Mouse (Mus musculus): ENCODE results near the gene Cfd. TPM values are rescaled to one million over a fixed set of nuclear protein-coding genes. Genes with fewer than 3 reads are reported as not detected.

Cfd gene
- polyA plus RNA-seq, 1 experiment from 2014 or later = not detected

DNA sequence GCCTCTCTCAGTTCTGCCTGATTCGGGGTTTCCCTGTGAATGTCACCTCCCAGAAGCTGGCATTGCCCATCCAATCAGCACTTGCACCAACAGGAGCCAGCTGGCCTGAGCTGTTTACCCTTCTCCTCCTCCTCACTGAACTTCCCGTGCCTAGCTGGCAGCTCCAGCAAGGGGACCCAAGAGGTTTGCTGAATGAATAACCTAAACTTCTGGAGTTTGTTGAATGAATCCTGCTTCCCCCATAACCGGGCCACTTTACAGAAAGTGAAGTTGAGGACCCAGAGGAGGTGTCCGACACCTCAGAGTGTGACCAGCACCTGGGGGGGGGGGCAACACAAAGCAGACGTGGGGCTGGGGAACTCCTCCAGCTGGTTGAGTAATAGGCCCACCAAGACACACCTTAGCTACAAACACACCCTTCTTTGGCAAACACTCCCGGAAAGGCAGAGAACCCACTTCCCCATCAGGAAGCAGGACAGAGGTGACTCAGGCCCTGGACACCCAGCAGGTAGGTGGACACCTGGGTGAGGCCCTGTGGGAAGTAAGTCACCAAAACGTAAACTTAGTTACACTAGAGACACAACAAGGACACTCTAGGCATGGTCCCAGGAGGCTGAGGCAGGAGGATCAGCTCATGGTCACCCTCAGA, 24.4 kb downstream of the Cfd start:
- Histone ChIP-seq H3K27me3 (peaks cover 27% of the 10 kb centered on the region), H3K27ac (no peak overlapping the region), H3K4me2 (peak overlapping the region; percentile 81; the same call in 1 of the 2 replicates), H3K9ac (no peak overlapping the region), H3K4me3 (peak overlapping the region; percentile 75; the same call in 1 of the 2 replicates), H3K4me1 (peaks cover 46% of the 10 kb centered on the region), H3K36me3 (peaks cover 22% of the 10 kb centered on the region), H3K9me3 (no peaks in the 10 kb centered on the region)
- ATAC-seq (ENCODE audit: borderline replicate concordance, extremely low read depth, low FRiP score, low TSS enrichment) = no peak
- WGBS = 53% methylated on average over 7 of the region's 7 CpGs

DNA sequence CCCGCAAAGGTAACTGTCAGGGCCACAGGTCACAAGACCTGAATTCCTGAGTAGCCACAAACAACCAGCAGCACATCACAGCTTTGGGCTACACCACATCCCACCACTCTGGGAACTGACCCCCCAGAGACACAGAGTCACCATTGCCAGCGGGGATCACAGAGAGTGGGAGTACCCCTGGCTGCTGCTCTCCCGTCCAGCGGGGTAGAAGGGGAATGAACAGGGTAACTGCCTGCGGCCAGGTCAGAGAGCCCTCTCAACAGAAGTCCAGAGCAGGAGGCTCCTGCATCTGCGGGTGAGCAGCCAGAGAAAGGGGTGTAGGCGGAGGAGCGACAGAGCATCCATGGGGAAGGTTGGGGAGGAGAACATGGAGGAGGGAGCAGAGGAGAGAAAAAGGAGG, 25.4 kb downstream of the Cfd start:
- peaks cover 16% of the 10 kb centered on the region for H3K36me3 ChIP-seq
- H3K27ac ChIP-seq = 0 out of 2 replicates have a peak overlapping the region, but pooled peaks have one; percentile 18
- peaks cover 56% of the 10 kb centered on the region for H3K4me1 ChIP-seq
- ATAC-seq (ENCODE audit: borderline replicate concordance, extremely low read depth, low FRiP score, low TSS enrichment) = no peak
- H3K27me3 ChIP-seq = peaks cover 37% of the 10 kb centered on the region
- peak overlapping the region; percentile 81 for H3K4me2 ChIP-seq
- H3K4me3 ChIP-seq = peak overlapping the region; percentile 75
- WGBS = 5% methylated on average over 8 of the region's 8 CpGs
- no peaks in the 10 kb centered on the region for H3K9me3 ChIP-seq
- peak overlapping the region; percentile 98 for H3K9ac ChIP-seq

DNA sequence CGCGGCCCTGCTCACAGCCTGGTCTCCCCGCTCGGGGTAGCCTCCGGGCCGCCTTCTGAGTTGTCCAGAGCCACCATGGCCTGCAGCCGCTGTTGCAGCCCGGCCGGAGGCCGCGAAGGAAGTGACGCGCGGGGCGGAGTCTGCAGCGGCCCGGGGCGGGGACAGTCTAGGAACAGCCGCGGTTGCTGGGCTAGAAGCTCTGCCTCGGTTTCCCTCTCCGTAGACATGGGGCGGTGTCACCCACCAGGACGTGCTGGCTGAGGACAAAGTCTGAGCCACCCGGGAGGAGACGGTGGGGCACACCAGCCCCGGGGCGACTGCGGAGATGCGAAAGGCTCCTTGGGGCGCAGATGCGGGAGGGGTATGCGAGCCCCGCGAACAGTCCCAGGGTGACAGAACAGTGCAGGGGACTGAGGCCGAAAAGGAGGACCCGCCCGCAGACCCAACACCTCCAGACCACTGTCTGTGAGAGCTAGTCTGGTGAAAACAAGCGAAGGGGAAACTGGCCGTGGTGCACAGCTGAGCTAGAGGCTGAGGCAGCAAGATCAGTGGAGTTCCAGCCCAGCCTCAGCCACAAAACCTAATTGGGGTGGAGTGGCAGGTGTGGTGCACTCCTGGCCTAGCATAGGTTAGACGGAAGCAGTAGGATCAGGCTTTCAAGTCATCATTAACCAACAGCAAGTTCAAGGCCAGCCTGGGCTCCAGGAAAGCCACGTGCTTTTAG, 26.3 kb downstream of the Cfd start, which contains the start of gene Kiss1r:
TSS of gene Kiss1r (plus strand) at position 164 of the 724 bp plus-strand sequence.
- peak within 1 kb of the TSS; percentile 75 for H3K4me3 ChIP-seq
- H3K4me1 ChIP-seq = peaks cover 63% of the 10 kb centered on the region
- WGBS = 2% methylated on average over 41 of the region's 42 CpGs
- H3K27ac ChIP-seq = peak within 1 kb of the TSS; percentile 73
- peaks cover 46% of the 10 kb centered on the region for H3K27me3 ChIP-seq
- peak; percentile 79 for ATAC-seq (ENCODE audit: borderline replicate concordance, extremely low read depth, low FRiP score, low TSS enrichment)
- no peaks in the 10 kb centered on the region for H3K9me3 ChIP-seq
- peaks cover 8% of the 10 kb centered on the region; the same call in 1 of the 2 replicates for H3K36me3 ChIP-seq
- H3K4me2 ChIP-seq = peak within 1 kb of the TSS; percentile 81
- peak within 1 kb of the TSS; percentile 98 for H3K9ac ChIP-seq

DNA sequence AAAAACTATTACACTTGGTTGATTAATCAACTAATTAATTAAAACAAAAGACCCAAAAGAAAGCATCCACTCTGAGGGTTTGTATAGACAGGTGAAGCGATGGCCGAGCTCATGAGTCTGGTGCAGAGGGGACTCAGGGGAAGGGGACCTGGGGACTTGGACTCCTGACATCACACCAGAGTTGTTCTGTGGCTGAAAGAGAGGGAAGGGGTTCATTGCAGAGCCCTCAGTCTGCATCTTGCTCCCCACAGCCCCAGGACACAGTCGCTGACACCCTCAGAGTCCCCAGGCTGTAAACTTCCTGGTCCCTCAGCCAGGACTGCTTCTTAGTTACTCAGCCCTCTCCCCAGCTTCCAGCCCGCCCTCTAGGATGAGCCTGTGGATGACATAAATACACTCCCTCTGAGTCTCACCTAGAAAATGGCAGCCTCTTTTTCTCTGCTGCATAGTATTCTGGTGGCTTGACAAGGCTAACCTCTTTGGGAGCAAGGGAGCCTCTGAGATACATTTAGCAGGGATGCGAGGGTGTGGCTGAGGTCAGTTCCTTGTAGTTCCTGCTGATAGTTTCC, 27.0 kb downstream of the Cfd start:
- peak overlapping the region; percentile 81 for H3K4me2 ChIP-seq
- no peak for ATAC-seq (ENCODE audit: borderline replicate concordance, extremely low read depth, low FRiP score, low TSS enrichment)
- no peak overlapping the region for H3K9ac ChIP-seq
- H3K4me3 ChIP-seq = no peak overlapping the region
- 67% methylated on average over 5 of the region's 5 CpGs for WGBS
- no peaks in the 10 kb centered on the region for H3K9me3 ChIP-seq
- H3K27me3 ChIP-seq = peaks cover 52% of the 10 kb centered on the region
- H3K4me1 ChIP-seq = peaks cover 63% of the 10 kb centered on the region
- no peak overlapping the region for H3K27ac ChIP-seq
- 0 out of 2 replicates have a peak, but pooled peaks cover 1% of the 10 kb centered on the region for H3K36me3 ChIP-seq

DNA sequence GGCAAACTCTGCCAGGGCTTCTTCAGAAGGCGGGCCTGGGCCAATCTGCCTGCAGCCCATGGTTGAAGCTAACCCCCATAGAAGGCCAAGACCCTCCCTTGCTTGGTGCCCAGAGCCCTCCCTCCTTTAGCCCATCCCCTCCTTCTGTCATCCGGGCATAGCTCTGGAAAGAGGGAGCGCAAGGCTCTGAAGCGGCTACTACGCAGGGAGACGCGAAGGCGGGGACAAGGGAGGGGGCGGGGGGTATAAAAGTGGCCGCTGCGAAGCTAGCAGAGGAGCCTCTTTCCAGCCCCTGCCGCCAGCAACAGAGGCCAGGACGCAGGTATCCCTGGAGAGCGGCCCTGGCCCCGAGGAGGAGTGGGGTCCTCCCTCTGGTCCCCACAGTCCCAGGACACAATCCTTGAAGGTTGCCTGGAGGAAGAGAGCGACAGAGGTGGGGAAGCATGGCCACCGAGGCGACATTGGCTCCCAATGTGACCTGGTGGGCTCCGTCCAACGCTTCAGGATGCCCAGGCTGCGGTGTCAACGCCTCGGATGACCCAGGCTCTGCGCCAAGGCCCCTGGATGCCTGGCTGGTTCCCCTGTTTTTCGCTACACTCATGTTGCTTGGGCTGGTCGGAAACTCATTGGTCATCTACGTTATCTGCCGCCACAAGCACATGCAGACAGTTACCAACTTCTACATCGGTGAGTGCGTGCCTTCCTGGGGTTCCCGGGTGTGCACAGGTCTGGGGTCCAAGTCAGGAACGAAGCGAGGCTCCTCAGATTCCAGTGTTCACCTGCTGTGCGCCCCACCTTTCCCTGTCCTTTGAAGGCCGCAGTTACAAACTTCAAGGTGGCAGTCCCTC, 27.8 kb downstream of the Cfd start:
- Histone ChIP-seq H3K27me3 (peaks cover 61% of the 10 kb centered on the region), H3K4me1 (peaks cover 63% of the 10 kb centered on the region), H3K4me3 (peak overlapping the region; percentile 24), H3K27ac (no peak overlapping the region), H3K9me3 (no peaks in the 10 kb centered on the region), H3K36me3 (no peaks in the 10 kb centered on the region), H3K4me2 (peak overlapping the region; percentile 47), H3K9ac (0 out of 2 replicates have a peak overlapping the region, but pooled peaks have one; percentile 7)
- 7% methylated on average over 35 of the region's 35 CpGs for WGBS
- no peak for ATAC-seq (ENCODE audit: borderline replicate concordance, extremely low read depth, low FRiP score, low TSS enrichment)

DNA sequence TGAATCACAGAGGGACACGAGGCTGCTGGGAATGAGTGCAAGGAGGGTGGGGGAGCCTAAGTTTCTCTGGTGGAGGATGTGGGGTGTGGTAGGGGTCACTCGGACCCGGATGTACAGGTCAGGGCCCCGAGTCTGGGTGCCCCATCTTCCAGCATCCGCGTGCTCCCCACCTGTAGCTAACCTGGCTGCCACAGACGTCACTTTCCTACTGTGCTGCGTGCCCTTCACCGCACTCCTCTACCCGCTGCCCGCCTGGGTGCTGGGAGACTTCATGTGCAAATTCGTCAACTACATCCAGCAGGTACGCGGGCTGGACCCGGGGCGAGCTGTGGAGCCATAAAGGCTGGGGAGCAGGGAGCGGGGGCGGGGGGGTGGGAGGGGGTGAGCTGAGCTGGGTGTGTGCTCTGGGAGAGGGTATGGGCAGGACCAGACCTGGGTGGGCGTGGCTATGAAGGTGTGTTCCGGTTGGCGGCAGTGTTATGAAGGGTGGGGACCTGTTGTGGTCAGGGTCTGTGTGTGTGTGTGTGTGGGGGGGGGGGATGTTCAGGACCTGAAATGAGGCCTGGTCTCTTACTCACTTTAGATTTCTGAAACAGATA, 28.7 kb downstream of the Cfd start:
- WGBS = 5% methylated on average over 21 of the region's 21 CpGs
- Histone ChIP-seq H3K27ac (no peak overlapping the region), H3K4me2 (peak overlapping the region; percentile 47), H3K27me3 (peaks cover 62% of the 10 kb centered on the region), H3K9me3 (no peaks in the 10 kb centered on the region), H3K4me3 (peak overlapping the region; percentile 19), H3K9ac (no peak overlapping the region), H3K36me3 (no peaks in the 10 kb centered on the region), H3K4me1 (peaks cover 57% of the 10 kb centered on the region)
- 0 out of 2 replicates have a peak, but pooled peaks have one; percentile 9 for ATAC-seq (ENCODE audit: borderline replicate concordance, extremely low read depth, low FRiP score, low TSS enrichment)

DNA sequence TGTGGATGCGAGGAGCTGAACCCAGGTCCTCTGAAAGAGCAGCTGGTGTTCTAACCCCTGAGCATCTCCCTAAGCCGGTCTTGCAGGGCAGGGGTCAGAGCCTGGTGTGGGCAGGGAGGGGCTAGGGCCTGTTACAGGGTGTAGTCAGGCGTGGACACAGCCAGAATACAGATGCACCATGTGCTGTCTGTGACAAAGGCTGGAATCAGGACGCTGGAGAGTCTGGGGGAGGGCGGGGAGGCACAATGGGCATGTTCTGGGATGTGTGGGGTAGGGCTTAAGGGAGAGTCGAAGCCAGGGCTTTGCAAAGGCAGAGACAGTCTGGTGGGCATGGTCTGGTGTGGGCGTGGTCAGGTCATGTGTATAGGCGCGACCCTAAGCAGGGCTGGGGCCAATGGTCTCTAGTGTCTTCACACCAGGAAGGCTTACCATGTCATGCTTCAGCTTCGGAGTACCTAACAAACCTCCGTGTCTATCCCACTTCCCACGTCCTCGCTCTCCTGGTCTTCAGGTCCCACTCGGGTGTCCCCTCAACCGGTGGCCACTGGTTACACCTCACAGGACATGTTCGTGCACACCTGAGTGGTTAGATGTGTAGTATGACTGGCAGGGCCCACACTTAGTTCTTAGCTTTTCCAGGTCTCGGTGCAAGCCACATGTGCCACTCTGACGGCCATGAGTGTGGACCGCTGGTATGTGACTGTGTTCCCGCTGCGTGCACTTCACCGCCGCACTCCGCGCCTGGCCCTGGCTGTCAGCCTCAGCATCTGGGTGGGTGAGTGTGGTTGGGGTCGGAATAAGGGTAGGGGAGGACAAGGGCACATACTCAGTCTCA, 29.6 kb downstream of the Cfd start:
- H3K27me3 ChIP-seq = peaks cover 62% of the 10 kb centered on the region
- no peak overlapping the region for H3K9ac ChIP-seq
- no peak overlapping the region for H3K27ac ChIP-seq
- WGBS = 20% methylated on average over 26 of the region's 26 CpGs
- peaks cover 48% of the 10 kb centered on the region for H3K4me1 ChIP-seq
- no peaks in the 10 kb centered on the region for H3K9me3 ChIP-seq
- no peaks in the 10 kb centered on the region for H3K36me3 ChIP-seq
- H3K4me3 ChIP-seq = peak overlapping the region; percentile 29
- no peak; the same call in 1 of the 2 replicates for ATAC-seq (ENCODE audit: borderline replicate concordance, extremely low read depth, low FRiP score, low TSS enrichment)
- peak overlapping the region; percentile 53; the same call in 1 of the 2 replicates for H3K4me2 ChIP-seq

DNA sequence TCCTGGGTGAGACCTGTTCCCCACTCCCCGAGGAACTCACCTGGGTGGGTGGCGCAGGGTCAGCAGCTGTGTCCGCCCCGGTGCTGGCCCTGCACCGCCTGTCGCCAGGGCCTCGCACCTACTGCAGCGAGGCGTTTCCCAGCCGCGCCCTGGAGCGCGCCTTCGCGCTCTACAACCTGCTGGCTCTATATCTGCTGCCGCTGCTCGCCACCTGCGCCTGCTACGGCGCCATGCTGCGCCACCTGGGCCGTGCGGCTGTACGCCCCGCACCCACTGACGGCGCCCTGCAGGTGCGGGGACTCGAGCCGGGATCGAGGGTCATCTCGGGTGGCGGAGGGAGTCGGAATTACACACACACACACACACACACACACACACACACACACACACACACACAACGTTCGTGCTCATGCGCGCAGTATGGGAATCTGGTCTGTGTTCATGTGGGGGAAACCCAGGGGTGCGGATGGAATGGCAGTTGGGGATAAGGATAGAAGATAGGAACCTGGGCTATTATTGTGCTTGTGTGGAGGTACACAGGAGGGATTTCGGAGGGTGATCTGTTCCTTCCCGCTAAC, 30.4 kb downstream of the Cfd start, which contains the start of gene R3hdm4:
TSS of gene R3hdm4 (minus strand) at position 251 of the 578 bp plus-strand sequence.
- H3K36me3 ChIP-seq = no peaks in the 10 kb centered on the region
- no peaks in the 10 kb centered on the region for H3K9me3 ChIP-seq
- ATAC-seq (ENCODE audit: borderline replicate concordance, extremely low read depth, low FRiP score, low TSS enrichment) = no peak
- WGBS = 4% methylated on average over 41 of the region's 41 CpGs
- H3K27ac ChIP-seq = no peak within 1 kb of the TSS
- H3K4me2 ChIP-seq = peak within 1 kb of the TSS; percentile 53
- H3K9ac ChIP-seq = peak within 1 kb of the TSS; percentile 24; the same call in 1 of the 2 replicates
- peaks cover 62% of the 10 kb centered on the region for H3K27me3 ChIP-seq
- peaks cover 47% of the 10 kb centered on the region for H3K4me1 ChIP-seq
- peak within 1 kb of the TSS; percentile 29 for H3K4me3 ChIP-seq

DNA sequence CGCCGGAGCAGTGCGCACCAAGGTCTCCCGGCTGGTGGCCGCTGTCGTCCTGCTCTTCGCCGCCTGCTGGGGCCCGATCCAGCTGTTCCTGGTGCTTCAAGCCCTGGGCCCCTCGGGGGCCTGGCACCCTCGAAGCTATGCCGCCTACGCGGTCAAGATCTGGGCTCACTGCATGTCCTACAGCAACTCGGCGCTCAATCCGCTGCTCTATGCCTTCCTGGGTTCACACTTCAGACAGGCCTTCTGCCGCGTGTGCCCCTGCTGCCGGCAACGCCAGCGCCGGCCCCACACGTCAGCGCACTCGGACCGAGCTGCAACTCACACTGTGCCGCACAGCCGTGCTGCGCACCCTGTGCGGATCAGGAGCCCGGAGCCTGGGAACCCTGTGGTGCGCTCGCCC, 30.9 kb downstream of the Cfd start:
- H3K4me2 ChIP-seq = peak overlapping the region; percentile 53
- H3K36me3 ChIP-seq = no peaks in the 10 kb centered on the region
- H3K9ac ChIP-seq = peak overlapping the region; percentile 24; the same call in 1 of the 2 replicates
- 2% methylated on average over 34 of the region's 34 CpGs for WGBS
- H3K4me3 ChIP-seq = peak overlapping the region; percentile 29
- no peaks in the 10 kb centered on the region for H3K9me3 ChIP-seq
- peaks cover 62% of the 10 kb centered on the region for H3K27me3 ChIP-seq
- no peak overlapping the region for H3K27ac ChIP-seq
- ATAC-seq (ENCODE audit: borderline replicate concordance, extremely low read depth, low FRiP score, low TSS enrichment) = no peak
- H3K4me1 ChIP-seq = peaks cover 48% of the 10 kb centered on the region

All from lung, embryonic 15.5 days (tissue).